Mouse (Mus musculus) left cerebral cortex, postnatal 4 days (tissue): ENCODE measurements around the gene Xdh. TPM values are rescaled to one million over a fixed set of nuclear protein-coding genes. Genes with fewer than 3 reads are reported as not detected.

Experiments used
- total RNA-seq, 2 experiments: library from RNA; stranded (reverse); gene quantifications; 2 replicates each; pipeline ENCODE4 v1.2.3; 2021

Xdh gene
- total RNA-seq, 2 experiments from 2014 or later: 0.38 to 0.58 TPM

Other genes starting within 250 kb of the Xdh start
- gene Galnt14, start 239.7 kb downstream of the Xdh start, total RNA-seq: 10 to 100 TPM; 19.1 to 21.0 TPM
- 10 to 100 TPM; 39.1 to 40.8 TPM for gene Ehd3, start 146.1 kb downstream of the Xdh start, total RNA-seq
- not detected for gene Srd5a2, start 97.7 kb upstream of the Xdh start, total RNA-seq